In the genomic region with DNA sequence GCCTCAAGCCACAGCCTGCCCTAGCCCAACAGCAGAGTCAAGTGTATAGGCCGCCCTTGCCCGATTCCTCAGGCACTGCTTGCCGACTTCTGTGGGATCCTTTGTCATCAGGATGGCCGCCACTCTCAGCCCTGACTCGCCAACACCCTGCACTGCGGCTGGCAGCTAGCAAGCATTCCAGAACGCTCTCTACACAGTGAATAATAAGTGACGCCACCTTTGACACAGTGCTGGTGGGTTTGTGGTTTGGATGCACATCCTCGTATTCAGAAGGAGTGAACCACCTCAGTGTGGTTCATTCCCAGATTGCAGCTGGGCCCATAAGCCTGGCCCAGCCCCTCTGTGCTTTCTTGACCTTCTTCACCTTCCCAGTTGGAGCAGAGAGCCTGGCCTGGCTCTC, we compare ENCODE assay signal across 10 mouse cellular contexts. TPM values are rescaled to one million over a fixed set of nuclear protein-coding genes. Genes with fewer than 3 reads are reported as not detected.
DNase-seq lines count a peak whose midpoint lies in the region; ATAC-seq and TF ChIP-seq lines count a peak whose summit lies in the region.
"Had no signal": no experiment of that assay in that cellular context is flagged by ENCODE, and none has a peak within 500 bp of the region (broad histone marks: within the 10 kb centered on the region; RNA-seq: fewer than 3 reads in every experiment).

No protein-coding gene starts in this region.

- TF ChIP-seq CTCF in liver, adult 2 months (IDR thresholded peaks at IDR 0.05; ENCODE audit: low read depth, low read length), result no peak
- no peak for TF ChIP-seq CTCF in heart, postnatal 0 days (IDR thresholded peaks at IDR 0.05; ENCODE audit: low read depth)

- no peak overlapping the region for H3K4me3 ChIP-seq in liver, adult 2 months (ENCODE audit: insufficient read depth, low read depth, low read length)
- no peak overlapping the region for H3K4me3 ChIP-seq in liver, embryonic 11.5 days (ENCODE audit: low read depth, low read length)
- H3K4me3 ChIP-seq in heart, postnatal 0 days (ENCODE audit: low read depth, low read length), result no peak overlapping the region
- no peak overlapping the region for H3K4me3 ChIP-seq in midbrain, embryonic 14.5 days (replicated peaks; ENCODE audit: low read depth, low read length)
- H3K4me3 ChIP-seq: erythroblast, embryonic 14.5 days had no signal

- no peaks in the 10 kb centered on the region for H3K36me3 ChIP-seq in liver, adult 2 months (ENCODE audit: control insufficient read depth, insufficient read depth, low read length)
- H3K36me3 ChIP-seq in liver, embryonic 11.5 days (ENCODE audit: control insufficient read depth, insufficient read depth, low read length), result no peaks in the 10 kb centered on the region; the same call in 1 of the 2 replicates
- H3K36me3 ChIP-seq in heart, postnatal 0 days (replicated peaks; ENCODE audit: control insufficient read depth, insufficient read depth, low read length), result no peaks in the 10 kb centered on the region
- H3K36me3 ChIP-seq in midbrain, embryonic 14.5 days (ENCODE audit: control insufficient read depth, insufficient read depth, low read length), result no peaks in the 10 kb centered on the region

- TF ChIP-seq EP300 in heart, postnatal 0 days (IDR thresholded peaks at IDR 0.05; ENCODE audit: low read depth), result no peak

- peaks cover 86% of the 10 kb centered on the region for H3K4me1 ChIP-seq in liver, adult 2 months (ENCODE audit: control insufficient read depth, insufficient read depth, low read length)
- peaks cover 91% of the 10 kb centered on the region for H3K4me1 ChIP-seq in liver, embryonic 11.5 days (replicated peaks; ENCODE audit: control insufficient read depth, insufficient read depth, low read length)
- H3K4me1 ChIP-seq in heart, postnatal 0 days (ENCODE audit: control insufficient read depth, insufficient read depth), result peaks cover 93% of the 10 kb centered on the region
- peaks cover 91% of the 10 kb centered on the region for H3K4me1 ChIP-seq in midbrain, embryonic 14.5 days (ENCODE audit: control insufficient read depth, insufficient read depth, low read length)

- TF ChIP-seq POLR2A in liver, adult 2 months (IDR thresholded peaks at IDR 0.05; ENCODE audit: extremely low read depth, insufficient read depth, low read length), result no peak

- H3K4me2 ChIP-seq in liver, embryonic 11.5 days, result no peak overlapping the region
- no peak overlapping the region for H3K4me2 ChIP-seq in heart, postnatal 0 days (ENCODE audit: low read depth, low read length)
- no peak overlapping the region for H3K4me2 ChIP-seq in midbrain, embryonic 14.5 days (ENCODE audit: low read length)

- peak overlapping the region; percentile 72 for H3K27ac ChIP-seq in liver, adult 2 months (replicated peaks; ENCODE audit: insufficient read depth, low read depth, low read length)
- no peak overlapping the region for H3K27ac ChIP-seq in liver, embryonic 11.5 days (ENCODE audit: low read depth, low read length)
- peak overlapping the region; percentile 87 for H3K27ac ChIP-seq in heart, postnatal 0 days (ENCODE audit: low read depth)
- peak overlapping the region; percentile 43 for H3K27ac ChIP-seq in midbrain, embryonic 14.5 days (replicated peaks; ENCODE audit: low read depth, low read length)

- H3K9ac ChIP-seq in liver, adult 2 months (ENCODE audit: low read depth, low read length), result peak overlapping the region; percentile 14
- H3K9ac ChIP-seq in liver, embryonic 11.5 days (ENCODE audit: low read depth, low read length), result no peak overlapping the region
- 0 out of 2 replicates have a peak overlapping the region, but pooled peaks have one; percentile 11 for H3K9ac ChIP-seq in heart, postnatal 0 days (replicated peaks; ENCODE audit: low read depth, low read length)
- no peak overlapping the region for H3K9ac ChIP-seq in midbrain, embryonic 14.5 days (replicated peaks; ENCODE audit: low read length)

- DNase-seq in liver, adult 2 months (ENCODE audit: extremely low read depth, low read depth, low spot score), result no peak
- no peak for DNase-seq in liver, embryonic 11.5 days (ENCODE audit: low spot score)
- DNase-seq in ZHBTc4 (ENCODE audit: low read depth, low spot score), result peak; percentile 29
- peak; percentile 60 for DNase-seq in heart, postnatal 0 days (ENCODE audit: low spot score)
- no peak for DNase-seq in midbrain, embryonic 14.5 days
- DNase-seq in adrenal gland, adult 8-10 months, result no peak
- DNase-seq in cerebellum, postnatal 14 days, result no peak
- DNase-seq in gastrocnemius, postnatal 10 days, result no peak

- no peaks in the 10 kb centered on the region for H3K27me3 ChIP-seq in liver, adult 2 months (ENCODE audit: control insufficient read depth, insufficient read depth, low read length)
- no peaks in the 10 kb centered on the region for H3K27me3 ChIP-seq in liver, embryonic 11.5 days (replicated peaks; ENCODE audit: control insufficient read depth, insufficient read depth, low read length)
- H3K27me3 ChIP-seq in heart, postnatal 0 days (ENCODE audit: control insufficient read depth, insufficient read depth, low read length), result no peaks in the 10 kb centered on the region
- no peaks in the 10 kb centered on the region for H3K27me3 ChIP-seq in midbrain, embryonic 14.5 days (ENCODE audit: control insufficient read depth, insufficient read depth, low read length)

- peaks cover 76% of the 10 kb centered on the region for H3K79me2 ChIP-seq in liver, adult 2 months (ENCODE audit: control insufficient read depth, insufficient read depth, low read length)

- 41% methylated on average over 9 of the region's 9 CpGs for WGBS in liver, adult 2 months
- 78% methylated on average over 9 of the region's 9 CpGs for WGBS in liver, embryonic 11.5 days
- 32% methylated on average over 9 of the region's 9 CpGs for WGBS in heart, postnatal 0 days
- WGBS in midbrain, embryonic 14.5 days, result 50% methylated on average over 9 of the region's 9 CpGs

- no peak for ATAC-seq in liver, embryonic 11.5 days (replicated peaks; ENCODE audit: low FRiP score)
- ATAC-seq in heart, postnatal 0 days (ENCODE audit: insufficient read depth, low read depth), result peak; percentile 61
- ATAC-seq in midbrain, embryonic 14.5 days (ENCODE audit: low FRiP score, low TSS enrichment), result no peak
- ATAC-seq: activated CD4-positive, CD25-positive, alpha-beta regulatory T cell, adult 4 months had no signal

- no peaks in the 10 kb centered on the region for H3K9me3 ChIP-seq in liver, embryonic 11.5 days (ENCODE audit: control insufficient read depth, low read length)
- H3K9me3 ChIP-seq in heart, postnatal 0 days (replicated peaks; ENCODE audit: control insufficient read depth, low read length), result no peaks in the 10 kb centered on the region
- H3K9me3 ChIP-seq in midbrain, embryonic 14.5 days (ENCODE audit: control insufficient read depth, low read length), result no peaks in the 10 kb centered on the region

RNA-seq across cellular contexts. Expression of a gene that starts 17.1 kb away (rescaled TPM):
- total RNA-seq in liver, adult 2 months (2014; rRNA removed), result 5.3 and 10.1 TPM in 2 replicates
- polyA plus RNA-seq in liver, adult 2 months (2012; rRNA removed), result 10.2 and 11.0 TPM in 2 replicates
- 27.5 and 31.0 TPM in 2 replicates for polyA plus RNA-seq in liver, embryonic 11.5 days (2014; fragmentation: Nextera tagmentation; extraction: Ambion mirVana)
- 41.0 and 47.8 TPM in 2 replicates for total RNA-seq in heart, postnatal 0 days (2014; rRNA removed; ENCODE audit: low replicate concordance)
- polyA plus RNA-seq in heart, postnatal 0 days (2015; fragmentation: Nextera tagmentation; extraction: Ambion mirVana), result 12.4 and 13.8 TPM in 2 replicates
- polyA plus RNA-seq in midbrain, embryonic 14.5 days (2014; fragmentation: Nextera tagmentation; extraction: Ambion mirVana), result 73.1 and 91.0 TPM in 2 replicates
- 100 to 1,000 TPM in 2 of 4 experiments, 10 to 100 TPM in 2; 90.3 to 192 (median 125) TPM for total RNA-seq in adrenal gland, adult 8-10 months (2022)
- total RNA-seq in gastrocnemius, postnatal 10 days (2021), result 10 to 100 TPM; 31.6 to 43.8 TPM

Comparison
In these comparisons a context has a peak if more than half of its experiments do, and no peak if none do; other contexts are left out.
1. H3K9ac ChIP-seq: peak in liver, adult 2 months (single experiment) and heart, postnatal 0 days (single experiment); none in liver, embryonic 11.5 days (single experiment) and midbrain, embryonic 14.5 days (single experiment).
2. DNase-seq: peak in ZHBTc4 (single experiment) and heart, postnatal 0 days (single experiment); none in liver, adult 2 months (single experiment), liver, embryonic 11.5 days (single experiment), midbrain, embryonic 14.5 days (single experiment), adrenal gland, adult 8-10 months (single experiment), cerebellum, postnatal 14 days (0 of 2) and gastrocnemius, postnatal 10 days (single experiment).